Comparison of ENCODE assay signal across 27 mouse cellular contexts in the genomic region with DNA sequence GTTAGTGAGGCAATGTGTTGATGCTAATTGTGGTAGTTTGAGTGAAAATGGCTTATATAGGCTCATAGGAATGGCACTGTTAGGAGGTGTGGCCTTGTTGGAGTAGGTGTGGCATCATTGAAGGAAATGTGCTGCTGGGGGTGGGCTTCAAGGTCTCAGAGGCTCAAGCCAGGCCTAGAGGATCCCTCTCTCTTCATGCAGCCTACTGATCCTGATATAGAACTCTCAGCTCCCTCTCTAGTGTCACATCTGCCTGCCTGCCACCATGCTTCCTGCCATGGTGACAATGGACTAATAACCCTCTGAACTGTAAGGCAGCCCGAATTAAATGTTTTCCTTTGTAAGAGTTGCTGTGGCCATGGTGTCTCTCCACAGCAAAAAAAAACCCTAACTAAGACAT.
A peak's percentile ranks its signal among the peaks of the same experiment; 100 is the strongest.
DNase-seq lines count a peak whose midpoint lies in the region; ATAC-seq and TF ChIP-seq lines count a peak whose summit lies in the region.
"Had no signal": no experiment of that assay in that cellular context is flagged by ENCODE, and none has a peak within 500 bp of the region (broad histone marks: within the 10 kb centered on the region; RNA-seq: fewer than 3 reads in every experiment).

No protein-coding gene starts in this region.

- no peaks in the 10 kb centered on the region for H3K36me3 ChIP-seq in heart, embryonic 10.5 days
- no peaks in the 10 kb centered on the region for H3K36me3 ChIP-seq in heart, embryonic 13.5 days
- no peaks in the 10 kb centered on the region for H3K36me3 ChIP-seq in intestine, postnatal 0 days (ENCODE audit: control insufficient read depth, insufficient read depth)
- no peaks in the 10 kb centered on the region for H3K36me3 ChIP-seq in intestine, embryonic 16.5 days (ENCODE audit: control insufficient read depth, insufficient read depth, low read length)
- H3K36me3 ChIP-seq: embryonic facial prominence, embryonic 15.5 days had no signal

- peak; percentile 71 for DNase-seq in heart, embryonic 10.5 days (ENCODE audit: low spot score)
- DNase-seq in heart, postnatal 4 days = no peak
- DNase-seq in heart, adult 18-20 months = no peak
- no peak for DNase-seq in left cerebral cortex, adult 11 months (ENCODE audit: low spot score)
- DNase-seq: adrenal gland, adult 2 months; adrenal gland, postnatal 14 days; cerebellum, adult 11-12 months; cerebellum, adult 8-10 months; cerebellum, postnatal 10 days; cerebellum, postnatal 36 days; embryo, embryonic 11 days; forebrain, postnatal 0 days; gastrocnemius, postnatal 14 days; heart, postnatal 14 days; kidney, adult 11 months; kidney, adult 8-10 months had no signal

- H3K9ac ChIP-seq in heart, embryonic 13.5 days = no peak overlapping the region
- no peak overlapping the region for H3K9ac ChIP-seq in intestine, postnatal 0 days (ENCODE audit: low read depth, low read length)
- H3K9ac ChIP-seq in intestine, embryonic 16.5 days (ENCODE audit: low read depth, low read length) = no peak overlapping the region
- H3K9ac ChIP-seq: embryonic facial prominence, embryonic 15.5 days; forebrain, postnatal 0 days; hindbrain, embryonic 14.5 days had no signal

- no peaks in the 10 kb centered on the region for H3K27me3 ChIP-seq in heart, embryonic 10.5 days (ENCODE audit: insufficient read depth, poor library complexity, severe bottlenecking)
- H3K27me3 ChIP-seq in heart, embryonic 13.5 days (replicated peaks) = no peaks in the 10 kb centered on the region
- H3K27me3 ChIP-seq in intestine, postnatal 0 days (replicated peaks; ENCODE audit: control insufficient read depth, insufficient read depth, low read length) = no peaks in the 10 kb centered on the region
- H3K27me3 ChIP-seq in intestine, embryonic 16.5 days (replicated peaks; ENCODE audit: control insufficient read depth, insufficient read depth, low read length) = no peaks in the 10 kb centered on the region
- H3K27me3 ChIP-seq: embryonic facial prominence, embryonic 15.5 days had no signal

- H3K27ac ChIP-seq in heart, embryonic 10.5 days = peak overlapping the region; percentile 89; the same call in 1 of the 2 replicates
- peak overlapping the region; percentile 93 for H3K27ac ChIP-seq in heart, embryonic 13.5 days (replicated peaks)
- no peak overlapping the region for H3K27ac ChIP-seq in intestine, postnatal 0 days (ENCODE audit: low read depth, low read length)
- H3K27ac ChIP-seq in intestine, embryonic 16.5 days (ENCODE audit: low read length) = no peak overlapping the region
- peak overlapping the region; percentile 87; the same call in 1 of the 2 replicates for H3K27ac ChIP-seq in olfactory bulb, adult 2 months (ENCODE audit: insufficient read depth, low read depth, low read length)
- H3K27ac ChIP-seq: embryonic facial prominence, embryonic 15.5 days; hindbrain, embryonic 14.5 days; hindbrain, postnatal 0 days had no signal

- H3K4me2 ChIP-seq in heart, embryonic 13.5 days = no peak overlapping the region
- peak overlapping the region; percentile 30 for H3K4me2 ChIP-seq in intestine, postnatal 0 days (replicated peaks; ENCODE audit: low read depth)
- H3K4me2 ChIP-seq in intestine, embryonic 16.5 days (ENCODE audit: low read depth, low read length) = no peak overlapping the region
- H3K4me2 ChIP-seq: embryonic facial prominence, embryonic 15.5 days; hindbrain, embryonic 14.5 days had no signal

- ATAC-seq in heart, embryonic 13.5 days (ENCODE audit: extremely low read depth, insufficient number of reproducible peaks, low FRiP score, low TSS enrichment) = no peak
- ATAC-seq in intestine, postnatal 0 days = no peak
- ATAC-seq in intestine, embryonic 16.5 days = no peak
- ATAC-seq: CD4-positive, CD25-positive, alpha-beta regulatory T cell, adult 4 months; forebrain, embryonic 14.5 days; forebrain, postnatal 0 days; hindbrain, postnatal 0 days; inflammation-experienced regulatory T-cells, adult 6 months had no signal

- peaks cover 53% of the 10 kb centered on the region for H3K4me1 ChIP-seq in heart, embryonic 10.5 days
- H3K4me1 ChIP-seq in heart, embryonic 13.5 days = peaks cover 58% of the 10 kb centered on the region
- H3K4me1 ChIP-seq in intestine, postnatal 0 days (replicated peaks; ENCODE audit: control insufficient read depth, insufficient read depth, low read length) = peaks cover 10% of the 10 kb centered on the region; the same call in 1 of the 2 replicates
- H3K4me1 ChIP-seq in intestine, embryonic 16.5 days (ENCODE audit: control insufficient read depth, insufficient read depth, low read length) = peaks cover 18% of the 10 kb centered on the region
- H3K4me1 ChIP-seq in olfactory bulb, adult 2 months (ENCODE audit: control insufficient read depth, insufficient read depth, low read length) = peaks cover 18% of the 10 kb centered on the region

- TF ChIP-seq POLR2A in olfactory bulb, adult 2 months (IDR thresholded peaks at IDR 0.05; ENCODE audit: insufficient read depth, low read depth, low read length) = no peak

- no peak overlapping the region for H3K4me3 ChIP-seq in heart, embryonic 10.5 days
- no peak overlapping the region for H3K4me3 ChIP-seq in heart, embryonic 13.5 days
- no peak overlapping the region for H3K4me3 ChIP-seq in intestine, postnatal 0 days (ENCODE audit: low read depth, low read length)
- no peak overlapping the region for H3K4me3 ChIP-seq in intestine, embryonic 16.5 days (ENCODE audit: low read length)
- H3K4me3 ChIP-seq in olfactory bulb, adult 2 months (ENCODE audit: insufficient read depth, low read depth, low read length) = no peak overlapping the region
- H3K4me3 ChIP-seq: embryonic facial prominence, embryonic 15.5 days; gastrocnemius, adult 2 months had no signal

- no peaks in the 10 kb centered on the region for H3K9me3 ChIP-seq in heart, embryonic 10.5 days
- H3K9me3 ChIP-seq in heart, embryonic 13.5 days = no peaks in the 10 kb centered on the region
- no peaks in the 10 kb centered on the region for H3K9me3 ChIP-seq in intestine, postnatal 0 days (ENCODE audit: control insufficient read depth)
- no peaks in the 10 kb centered on the region for H3K9me3 ChIP-seq in intestine, embryonic 16.5 days (ENCODE audit: control insufficient read depth, low read length)
- H3K9me3 ChIP-seq: embryonic facial prominence, embryonic 15.5 days had no signal

- TF ChIP-seq CTCF in intestine, postnatal 0 days (IDR thresholded peaks at IDR 0.05; ENCODE audit: low read depth) = no peak
- TF ChIP-seq CTCF in olfactory bulb, adult 2 months (IDR thresholded peaks at IDR 0.05; ENCODE audit: insufficient read depth, low read depth, low read length) = no peak

- WGBS in heart, embryonic 10.5 days = 60% methylated on average over 1 of the region's 1 CpGs
- WGBS in heart, embryonic 13.5 days = 77% methylated on average over 1 of the region's 1 CpGs
- WGBS in intestine, postnatal 0 days = 88% methylated on average over 1 of the region's 1 CpGs
- WGBS in intestine, embryonic 16.5 days = 79% methylated on average over 1 of the region's 1 CpGs
- 71% methylated on average over 1 of the region's 1 CpGs for WGBS in olfactory bulb, adult 2 months

Comparison
In these comparisons a context has a peak if more than half of its experiments do, and no peak if none do; other contexts are left out.
1. H3K27ac ChIP-seq: peak in heart, embryonic 10.5 days (single experiment), heart, embryonic 13.5 days (single experiment) and olfactory bulb, adult 2 months (single experiment); none in intestine, postnatal 0 days (single experiment) and intestine, embryonic 16.5 days (single experiment).